8 mouse cellular contexts compared by ENCODE assay signal in genomic region chr2:170219161-170219581, GRCm38 (mm10).
DNase-seq lines count a peak whose midpoint lies in the region; ATAC-seq and TF ChIP-seq lines count a peak whose summit lies in the region.

No protein-coding gene starts in this region.

- H3K9ac ChIP-seq in forebrain, embryonic 11.5 days (ENCODE audit: low read length): peak overlapping the region; percentile 55
- peak overlapping the region; percentile 54 for H3K9ac ChIP-seq in limb, embryonic 11.5 days (ENCODE audit: low read length)
- peak overlapping the region; percentile 44 for H3K9ac ChIP-seq in neural tube, embryonic 12.5 days

- H3K27ac ChIP-seq in heart, embryonic 10.5 days: peak overlapping the region; percentile 92
- peak overlapping the region; percentile 93 for H3K27ac ChIP-seq in forebrain, embryonic 11.5 days (ENCODE audit: low read depth, low read length)
- peak overlapping the region; percentile 39; the same call in 1 of the 2 replicates for H3K27ac ChIP-seq in limb, embryonic 11.5 days (replicated peaks; ENCODE audit: low read depth, low read length)
- H3K27ac ChIP-seq in neural tube, embryonic 12.5 days: peak overlapping the region; percentile 74

- H3K27me3 ChIP-seq in heart, embryonic 10.5 days (ENCODE audit: insufficient read depth, poor library complexity, severe bottlenecking): no peaks in the 10 kb centered on the region
- H3K27me3 ChIP-seq in E14TG2a.4 (ENCODE audit: insufficient read depth, low read length): peaks cover 22% of the 10 kb centered on the region
- H3K27me3 ChIP-seq in forebrain, embryonic 11.5 days (ENCODE audit: control insufficient read depth, insufficient read depth, low read length): no peaks in the 10 kb centered on the region
- no peaks in the 10 kb centered on the region for H3K27me3 ChIP-seq in limb, embryonic 11.5 days (ENCODE audit: control insufficient read depth, insufficient read depth, low read length)
- H3K27me3 ChIP-seq in neural tube, embryonic 12.5 days (replicated peaks): no peaks in the 10 kb centered on the region

- TF ChIP-seq CTCF in E14TG2a.4 (conservative IDR thresholded peaks at IDR 0.05; ENCODE audit: low read length): no peak

- no peak; the same call in 1 of the 2 replicates for ATAC-seq in forebrain, embryonic 11.5 days (replicated peaks; ENCODE audit: low FRiP score)
- ATAC-seq in limb, embryonic 11.5 days (ENCODE audit: insufficient number of reproducible peaks, low FRiP score, low TSS enrichment, low read depth): no peak
- ATAC-seq in neural tube, embryonic 12.5 days (ENCODE audit: low FRiP score, low read depth): peak; percentile 5

- H3K4me2 ChIP-seq in forebrain, embryonic 11.5 days (ENCODE audit: low read depth, low read length, severe bottlenecking): peak overlapping the region; percentile 44
- peak overlapping the region; percentile 74 for H3K4me2 ChIP-seq in limb, embryonic 11.5 days (ENCODE audit: low read depth, severe bottlenecking)
- peak overlapping the region; percentile 63 for H3K4me2 ChIP-seq in neural tube, embryonic 12.5 days (replicated peaks)

- H3K9me3 ChIP-seq in heart, embryonic 10.5 days: no peaks in the 10 kb centered on the region
- H3K9me3 ChIP-seq in E14TG2a.4 (ENCODE audit: low read length): no peaks in the 10 kb centered on the region
- peaks cover 3% of the 10 kb centered on the region; the same call in 1 of the 2 replicates for H3K9me3 ChIP-seq in forebrain, embryonic 11.5 days (ENCODE audit: control insufficient read depth, low read length)
- no peaks in the 10 kb centered on the region for H3K9me3 ChIP-seq in limb, embryonic 11.5 days (ENCODE audit: control insufficient read depth, low read length)
- H3K9me3 ChIP-seq in neural tube, embryonic 12.5 days: no peaks in the 10 kb centered on the region

- H3K4me3 ChIP-seq in heart, embryonic 10.5 days: peak overlapping the region; percentile 59
- H3K4me3 ChIP-seq in E14TG2a.4 (replicated peaks; ENCODE audit: low read length): peak overlapping the region; percentile 69
- H3K4me3 ChIP-seq in forebrain, embryonic 11.5 days (ENCODE audit: low read depth, low read length): peak overlapping the region; percentile 27
- H3K4me3 ChIP-seq in limb, embryonic 11.5 days (ENCODE audit: low read depth, low read length): peak overlapping the region; percentile 25
- H3K4me3 ChIP-seq in neural tube, embryonic 12.5 days: peak overlapping the region; percentile 23

- no peaks in the 10 kb centered on the region for H3K36me3 ChIP-seq in heart, embryonic 10.5 days
- no peaks in the 10 kb centered on the region for H3K36me3 ChIP-seq in E14TG2a.4 (ENCODE audit: insufficient read depth, low read length)
- no peaks in the 10 kb centered on the region for H3K36me3 ChIP-seq in forebrain, embryonic 11.5 days (ENCODE audit: control insufficient read depth, insufficient read depth, low read length)
- no peaks in the 10 kb centered on the region for H3K36me3 ChIP-seq in limb, embryonic 11.5 days (ENCODE audit: control insufficient read depth, insufficient read depth, low read length)
- H3K36me3 ChIP-seq in neural tube, embryonic 12.5 days: no peaks in the 10 kb centered on the region

- under 1% methylated on average over 11 of the region's 11 CpGs for WGBS in heart, embryonic 10.5 days
- WGBS in forebrain, embryonic 11.5 days: under 1% methylated on average over 11 of the region's 11 CpGs
- 3% methylated on average over 11 of the region's 11 CpGs for WGBS in limb, embryonic 11.5 days
- WGBS in neural tube, embryonic 12.5 days: 5% methylated on average over 11 of the region's 11 CpGs

- DNase-seq in heart, embryonic 10.5 days (ENCODE audit: low spot score): no peak
- DNase-seq in heart, adult 8-10 months (ENCODE audit: low spot score): no peak
- DNase-seq in forebrain, embryonic 11.5 days (ENCODE audit: low spot score): no peak
- peak; percentile 45 for DNase-seq in limb, embryonic 11.5 days (ENCODE audit: low spot score)
- no peak for DNase-seq in gastrocnemius, adult 8-10 months (ENCODE audit: low spot score in 2 of 2)
- no peak for DNase-seq in yolk sac, embryonic 10.5 days (ENCODE audit: low spot score)

- H3K4me1 ChIP-seq in heart, embryonic 10.5 days: peaks cover 58% of the 10 kb centered on the region
- H3K4me1 ChIP-seq in E14TG2a.4 (replicated peaks; ENCODE audit: low read depth, low read length): peaks cover 53% of the 10 kb centered on the region
- H3K4me1 ChIP-seq in forebrain, embryonic 11.5 days (replicated peaks; ENCODE audit: control insufficient read depth, insufficient read depth, low read length): peaks cover 30% of the 10 kb centered on the region
- peaks cover 23% of the 10 kb centered on the region for H3K4me1 ChIP-seq in limb, embryonic 11.5 days (ENCODE audit: control insufficient read depth, insufficient read depth, low read length)
- peaks cover 55% of the 10 kb centered on the region for H3K4me1 ChIP-seq in neural tube, embryonic 12.5 days

Comparison
In these comparisons a context has a peak if more than half of its experiments do, and no peak if none do; other contexts are left out.
1. H3K27ac ChIP-seq: peak in every context shown above with its lines; median percentile 93 in forebrain, embryonic 11.5 days; 92 in heart, embryonic 10.5 days; 74 in neural tube, embryonic 12.5 days; 39 in limb, embryonic 11.5 days.